Mouse (Mus musculus) neural tube, embryonic 13.5 days (tissue): ENCODE measurements around the gene Evi2. TPM values are rescaled to one million over a fixed set of nuclear protein-coding genes. Genes with fewer than 3 reads are reported as not detected.

ENCODE experiments used
- ATAC-seq: fragments of 200-750 bp; cut with Nextera tagmentation; 2 replicates; pipeline ENCODE4 v1.8.0; 2017; ENCODE audit warnings: low read depth, mild to moderate bottlenecking, moderate TSS enrichment, moderate library complexity
- H3K27ac ChIP-seq: fragments of 300-500 bp; sonication (generic); replicated peaks from 2 replicates; pipeline ENCODE4 v1.5.1; 2015; ENCODE audit warnings: moderate library complexity, mild to moderate bottlenecking, inconsistent platforms
- H3K27me3 ChIP-seq: fragments of 300-500 bp; sonication (generic); 2 replicates; pipeline ENCODE4 v1.6.1; 2015; ENCODE audit warnings: mild to moderate bottlenecking, inconsistent platforms
- H3K36me3 ChIP-seq: fragments of 300-500 bp; sonication (generic); 2 replicates; pipeline ENCODE4 v1.6.1; 2015; ENCODE audit warnings: mild to moderate bottlenecking, inconsistent platforms
- H3K4me1 ChIP-seq: fragments of 300-500 bp; sonication (generic); replicated peaks from 2 replicates; pipeline ENCODE4 v1.6.1; 2015; ENCODE audit warnings: inconsistent platforms
- H3K4me2 ChIP-seq: fragments of 300-500 bp; sonication (generic); 2 replicates; pipeline ENCODE4 v1.6.1; 2015; ENCODE audit warnings: inconsistent platforms, mild to moderate bottlenecking, moderate library complexity
- H3K4me3 ChIP-seq: fragments of 300-500 bp; sonication (generic); 2 replicates; pipeline ENCODE4 v1.5.1; 2015; ENCODE audit warnings: mild to moderate bottlenecking, inconsistent platforms
- H3K9ac ChIP-seq: fragments of 300-500 bp; sonication (generic); 2 replicates; pipeline ENCODE4 v1.6.1; 2015; ENCODE audit warnings: moderate library complexity, mild to moderate bottlenecking, inconsistent platforms
- H3K9me3 ChIP-seq: fragments of 300-500 bp; sonication (generic); 2 replicates; pipeline ENCODE4 v1.6.1; 2016; ENCODE audit warnings: inconsistent platforms
- WGBS: fragments of 180-500 bp; shearing (Covaris S2); methylation state at CpG from one replicate; pipeline ENCODE4 v1.1.7; 2015; 5-methylcytosine and 5-hydroxymethylcytosine counted together
- polyA plus RNA-seq: library from polyadenylated mRNA; unstranded; fragments of >200 nt; fragmentation: Nextera tagmentation; extraction: Ambion mirVana; gene quantifications from 2 replicates; pipeline ENCODE4 v1.2.1, GENCODE M21; 2015

Evi2 gene
- polyA plus RNA-seq, 1 experiment from 2014 or later: 0.63 TPM

GRCm38 (mm10) chr11:79484721-79485120 lies 45.7 kb downstream of the Evi2 start:
- ATAC-seq: no peak
- H3K4me1 ChIP-seq: no peaks in the 10 kb centered on the region

GRCm38 (mm10) chr11:79483876-79484528 lies 46.4 kb downstream of the Evi2 start:
- Histone ChIP-seq H3K9ac (no peak overlapping the region), H3K36me3 (peaks cover 31% of the 10 kb centered on the region), H3K9me3 (no peaks in the 10 kb centered on the region), H3K27ac (no peak overlapping the region), H3K27me3 (no peaks in the 10 kb centered on the region), H3K4me2 (no peak overlapping the region), H3K4me3 (no peak overlapping the region), H3K4me1 (no peaks in the 10 kb centered on the region)
- 88% methylated on average over 7 of the region's 7 CpGs for whole genome bisulfite sequencing
- no peak for ATAC-seq

More at GRCm38 (mm10) chr11:79484721-79485120, 45.7 kb downstream of the Evi2 start:
- H3K27ac ChIP-seq: no peak overlapping the region
- H3K9me3 ChIP-seq: no peaks in the 10 kb centered on the region
- H3K9ac ChIP-seq: no peak overlapping the region
- H3K36me3 ChIP-seq: peaks cover 32% of the 10 kb centered on the region
- no peaks in the 10 kb centered on the region for H3K27me3 ChIP-seq
- no peak overlapping the region for H3K4me3 ChIP-seq
- no peak overlapping the region for H3K4me2 ChIP-seq

- H3K9ac ChIP-seq: no peak overlapping the region
- no peaks in the 10 kb centered on the region for H3K9me3 ChIP-seq
- H3K4me1 ChIP-seq: no peaks in the 10 kb centered on the region
- H3K4me3 ChIP-seq: no peak overlapping the region
- peaks cover 36% of the 10 kb centered on the region for H3K36me3 ChIP-seq
- H3K27ac ChIP-seq: no peak overlapping the region
- H3K4me2 ChIP-seq: no peak overlapping the region
- 92% methylated on average over 6 of the region's 6 CpGs for WGBS
- no peaks in the 10 kb centered on the region for H3K27me3 ChIP-seq
- ATAC-seq: no peak
These were observed 47.0 kb downstream of the Evi2 start for GRCm38 (mm10) chr11:79483392-79483791.

GRCm38 (mm10) chr11:79468097-79468496 lies 62.3 kb downstream of the Evi2 start:
- H3K36me3 ChIP-seq: peaks cover 55% of the 10 kb centered on the region
- WGBS: 82% methylated on average over 1 of the region's 1 CpGs

More at GRCm38 (mm10) chr11:79468097-79468496, 62.3 kb downstream of the Evi2 start:
- Histone ChIP-seq H3K4me1 (no peaks in the 10 kb centered on the region), H3K9ac (no peak overlapping the region), H3K4me2 (no peak overlapping the region), H3K27ac (no peak overlapping the region), H3K27me3 (no peaks in the 10 kb centered on the region), H3K9me3 (no peaks in the 10 kb centered on the region), H3K4me3 (no peak overlapping the region)
- no peak for ATAC-seq

Other genes with a start within 250 kb of the Evi2 start
- gene Gm9964, start 233.7 kb downstream of the Evi2 start, polyA plus RNA-seq: not detected in 2 replicates
- gene Nf1, start 190.9 kb downstream of the Evi2 start, polyA plus RNA-seq: 6.1 and 6.8 TPM in 2 replicates
- 1.5 and 2.4 TPM in 2 replicates for gene Omg, start 26.5 kb downstream of the Evi2 start, polyA plus RNA-seq
- 0.65 and 0.87 TPM in 2 replicates for gene Evi2b, start 6.8 kb downstream of the Evi2 start, polyA plus RNA-seq
- gene Evi2a, start within 50 bp of the Evi2 start, polyA plus RNA-seq: 3.5 and 3.8 TPM in 2 replicates
- 24.6 and 25.4 TPM in 2 replicates for gene Rab11fip4, start 60.6 kb upstream of the Evi2 start, polyA plus RNA-seq